Mouse (Mus musculus): ENCODE results near the gene Dctn3.
"Not testable (repeated sequence)": the region's sequence is repeated elsewhere in the genome, so short reads cannot be mapped to it uniquely, and the experiment has no call there.

The Dctn3 gene

GRCm38 (mm10) chr4:41722918-41723351 lies at the start of gene Dctn3:
Dctn3 (minus strand) TSS chr4:41723170.
- DNase-seq, result peak; percentile 81

GRCm38 (mm10) chr4:41767301-41767700 lies 44.3 kb upstream of the Dctn3 start:
- not testable (repeated sequence) for DNase-seq

GRCm38 (mm10) chr4:41763176-41763575 lies 40.2 kb upstream of the Dctn3 start:
- DNase-seq, result not testable (repeated sequence)

GRCm38 (mm10) chr4:41762688-41763114 lies 39.7 kb upstream of the Dctn3 start:
- DNase-seq, result not testable (repeated sequence)

GRCm38 (mm10) chr4:41762099-41762687 lies 39.2 kb upstream of the Dctn3 start:
- no peak for DNase-seq

- no peak for DNase-seq
These were observed 38.7 kb upstream of the Dctn3 start for GRCm38 (mm10) chr4:41761680-41762079.

GRCm38 (mm10) chr4:41760911-41761310 lies 37.9 kb upstream of the Dctn3 start:
- no peak for DNase-seq

GRCm38 (mm10) chr4:41760288-41760721 lies 37.3 kb upstream of the Dctn3 start:
- peak; percentile 63 for DNase-seq

- DNase-seq, result no peak
These were observed 36.8 kb upstream of the Dctn3 start for GRCm38 (mm10) chr4:41759656-41760287.

GRCm38 (mm10) chr4:41759206-41759605 lies 36.2 kb upstream of the Dctn3 start:
- no peak for DNase-seq

- DNase-seq, result no peak
These were observed 35.7 kb upstream of the Dctn3 start for GRCm38 (mm10) chr4:41758701-41759100.

GRCm38 (mm10) chr4:41758021-41758420 lies 35.1 kb upstream of the Dctn3 start:
- no peak for DNase-seq

- no peak for DNase-seq
These were observed 34.4 kb upstream of the Dctn3 start for GRCm38 (mm10) chr4:41757321-41757720.

- DNase-seq, result no peak
These were observed 33.5 kb upstream of the Dctn3 start for GRCm38 (mm10) chr4:41756440-41756839.

GRCm38 (mm10) chr4:41755338-41756305 lies 32.7 kb upstream of the Dctn3 start, which contains the start of gene Sigmar1:
Sigmar1 (minus strand) TSS chr4:41756157.
- peak; percentile 95 for DNase-seq

- no peak for DNase-seq
These were observed 31.9 kb upstream of the Dctn3 start, which contains the start of gene Galt for GRCm38 (mm10) chr4:41754797-41755337. Galt (plus strand) TSS chr4:41755228.

GRCm38 (mm10) chr4:41745021-41745420 lies 22.1 kb upstream of the Dctn3 start:
- DNase-seq, result no peak

GRCm38 (mm10) chr4:41744131-41744530 lies 21.2 kb upstream of the Dctn3 start:
- DNase-seq, result no peak

- peak; percentile 94 for DNase-seq
These were observed 18.2 kb upstream of the Dctn3 start for GRCm38 (mm10) chr4:41741158-41741560.

- DNase-seq, result peak; percentile 45
These were observed 17.6 kb upstream of the Dctn3 start for GRCm38 (mm10) chr4:41740380-41741157.

GRCm38 (mm10) chr4:41739260-41739659 lies 16.3 kb upstream of the Dctn3 start:
- no peak for DNase-seq

GRCm38 (mm10) chr4:41738256-41738603 lies 15.3 kb upstream of the Dctn3 start:
- no peak for DNase-seq
